Mouse (Mus musculus) lung, postnatal 14 days (tissue): ENCODE data around the gene Mcoln3.

Source experiments
- DNase-seq: peaks from one replicate; pipeline ENCODE4 v3.0.0; 2021

Gene Mcoln3

DNA sequence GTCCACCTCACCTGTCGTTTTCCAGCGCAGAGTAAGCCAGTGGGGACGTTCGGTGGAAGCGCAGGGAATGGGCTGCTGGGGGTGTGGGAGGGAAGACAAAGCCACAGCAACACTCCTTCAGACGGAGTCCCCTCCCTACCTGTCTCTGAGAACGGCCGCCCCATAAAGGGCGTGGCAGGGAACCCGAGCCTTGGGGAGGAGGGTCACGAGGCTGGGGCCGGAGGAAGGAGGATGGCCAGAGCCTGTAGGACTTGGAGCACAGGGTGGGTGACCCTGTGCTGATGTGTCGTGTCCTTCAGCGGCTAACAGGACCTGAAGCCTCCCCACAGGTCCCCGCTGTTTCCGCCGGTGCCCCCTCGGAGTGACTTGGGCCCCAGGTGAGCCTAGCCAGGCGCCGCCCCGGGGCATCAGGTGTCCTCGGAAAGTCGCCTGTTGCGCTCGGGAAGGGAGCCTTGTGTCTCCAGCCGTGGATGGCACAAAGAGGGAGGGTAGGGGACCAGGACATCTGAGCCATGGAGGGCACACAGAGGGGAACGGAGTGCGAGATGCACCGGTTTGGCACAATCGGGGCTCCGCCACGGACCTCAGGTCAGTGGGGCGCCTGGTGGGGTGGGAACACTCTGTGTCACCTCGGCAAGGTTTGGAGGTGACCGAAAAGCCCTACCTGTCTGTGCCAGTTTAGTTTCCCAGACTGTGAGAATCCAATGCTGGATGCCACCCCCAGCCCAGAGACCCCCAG is at the start of gene Mcoln3:
Gene Mcoln3, plus strand, starts transcription at position 193 of the 739 bp plus-strand sequence.
- DNase-seq, result no peak

GRCm38 (mm10) chr3:146069276-146069675 is 48.0 kb upstream of the Mcoln3 start:
- DNase-seq, result no peak

GRCm38 (mm10) chr3:146072780-146073179 is 44.5 kb upstream of the Mcoln3 start:
- no peak for DNase-seq

- no peak for DNase-seq
These were observed 37.0 kb upstream of the Mcoln3 start for GRCm38 (mm10) chr3:146080241-146080640.

- DNase-seq, result no peak
These were observed 26.1 kb upstream of the Mcoln3 start for GRCm38 (mm10) chr3:146090988-146091657.

GRCm38 (mm10) chr3:146095066-146095465 is 22.2 kb upstream of the Mcoln3 start:
- no peak for DNase-seq

DNA sequence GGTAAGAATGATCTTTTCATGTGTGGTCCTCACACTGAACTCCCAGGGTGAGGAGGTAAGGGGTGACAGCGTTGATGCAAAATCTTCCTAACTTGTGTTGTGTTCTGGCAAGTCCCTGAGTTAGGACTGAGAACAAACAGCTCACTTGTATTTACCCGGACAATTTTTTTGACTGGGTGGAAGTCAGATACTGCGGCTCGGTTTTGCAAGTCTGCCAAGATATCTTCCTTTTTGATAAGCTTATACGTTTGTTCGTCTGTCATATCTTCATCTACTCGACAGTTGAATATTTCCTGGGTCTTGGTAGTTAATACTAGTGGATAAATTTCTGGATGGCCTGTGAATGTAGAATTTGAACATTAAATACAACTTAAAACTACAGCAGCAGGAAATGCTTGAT is 20.3 kb upstream of the Mcoln3 start:
- no peak for DNase-seq

GRCm38 (mm10) chr3:146097861-146098260 is 19.4 kb upstream of the Mcoln3 start:
- no peak for DNase-seq

GRCm38 (mm10) chr3:146099925-146100324 is 17.3 kb upstream of the Mcoln3 start:
- no peak for DNase-seq

DNA sequence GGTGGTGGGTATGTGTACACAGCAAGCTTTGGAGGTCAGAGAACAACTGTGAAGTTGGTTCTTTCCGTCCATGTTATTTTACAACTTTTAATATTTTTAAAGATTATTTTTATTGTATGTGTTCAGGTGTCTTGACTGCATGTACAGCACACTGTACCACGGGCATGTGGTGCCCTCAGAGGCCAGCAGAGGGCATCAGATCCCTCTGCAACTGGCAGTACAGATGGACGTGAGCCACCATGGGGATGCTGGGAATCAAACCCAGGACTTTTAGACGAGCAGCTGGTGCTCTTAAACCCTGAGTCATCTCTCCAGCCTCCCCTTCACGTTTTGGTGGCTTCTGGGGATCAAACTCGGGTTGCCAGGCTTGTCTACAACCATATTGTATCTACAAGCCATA is 15.2 kb upstream of the Mcoln3 start:
- DNase-seq, result no peak

- DNase-seq, result no peak
These were observed 10.0 kb upstream of the Mcoln3 start for GRCm38 (mm10) chr3:146107116-146107849.

- DNase-seq, result peak; percentile 57
These were observed 9.2 kb upstream of the Mcoln3 start, which contains the start of gene Wdr63 for GRCm38 (mm10) chr3:146107921-146108571. Wdr63 (minus strand) TSS chr3:146108130.

GRCm38 (mm10) chr3:146108945-146109344 is 8.3 kb upstream of the Mcoln3 start:
- DNase-seq, result no peak

DNA sequence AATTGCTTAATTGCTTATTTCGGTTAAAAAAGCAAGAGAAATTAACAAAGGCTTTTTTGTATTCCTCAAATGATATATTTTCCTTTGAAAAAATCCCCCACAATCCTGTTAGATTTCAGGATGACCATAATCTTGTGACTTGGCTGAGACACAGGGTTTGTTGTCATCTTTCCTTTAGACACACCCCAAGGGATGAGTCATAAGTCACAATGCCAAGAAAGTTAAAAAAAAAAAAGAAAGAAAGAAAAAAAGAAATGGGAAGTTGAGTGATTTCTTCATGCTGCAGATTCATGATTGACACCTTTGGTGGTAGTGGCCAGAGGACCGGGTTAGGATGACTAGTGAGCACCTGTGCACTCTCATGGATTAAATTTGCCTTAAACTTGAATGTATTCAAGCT is 6.9 kb upstream of the Mcoln3 start:
- no peak for DNase-seq

GRCm38 (mm10) chr3:146110916-146111315 is 6.3 kb upstream of the Mcoln3 start:
- DNase-seq, result no peak

- DNase-seq, result no peak
These were observed 777 bp downstream of the Mcoln3 start for GRCm38 (mm10) chr3:146117997-146118457.

DNA sequence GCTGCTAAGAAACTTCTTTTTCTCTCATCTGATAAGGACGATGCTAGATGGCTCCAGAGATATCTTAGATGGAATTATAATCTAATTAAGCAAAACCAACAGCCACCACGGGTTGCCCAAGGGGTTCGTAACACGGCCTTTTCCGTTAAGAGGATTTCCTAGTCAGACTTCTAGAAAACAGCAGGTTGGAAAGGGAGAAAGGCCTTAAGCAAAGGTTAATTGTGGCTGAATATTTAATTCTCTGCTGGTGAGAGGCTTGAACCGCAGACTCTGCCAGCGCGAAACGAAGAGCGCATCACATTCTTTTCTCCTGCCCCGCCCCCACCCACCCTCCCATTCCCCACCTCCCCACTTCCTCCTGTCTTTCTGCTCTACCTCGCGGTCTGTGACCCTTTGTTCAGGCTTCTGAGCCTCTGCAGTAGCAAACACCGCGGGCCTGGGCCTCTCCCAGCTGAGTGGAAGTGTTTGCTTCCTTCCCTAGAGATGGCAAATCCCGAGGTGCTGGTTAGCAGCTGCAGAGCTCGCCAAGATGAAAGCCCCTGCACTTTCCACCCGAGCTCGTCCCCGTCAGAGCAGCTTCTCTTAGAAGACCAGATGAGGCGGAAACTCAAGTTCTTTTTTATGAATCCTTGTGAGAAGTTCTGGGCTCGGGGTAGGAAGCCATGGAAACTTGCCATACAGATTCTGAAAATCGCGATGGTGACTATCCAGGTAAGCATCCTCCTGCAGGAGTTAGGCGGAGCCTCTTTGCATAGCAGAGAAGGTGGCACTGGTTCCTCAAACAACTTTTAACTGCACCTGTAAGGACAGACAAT is 4.3 kb downstream of the Mcoln3 start:
- DNase-seq, result no peak

- no peak for DNase-seq
These were observed 4.8 kb downstream of the Mcoln3 start for GRCm38 (mm10) chr3:146122125-146122420.

- no peak for DNase-seq
These were observed 5.7 kb downstream of the Mcoln3 start for GRCm38 (mm10) chr3:146122807-146123463.

GRCm38 (mm10) chr3:146123464-146123825 is 6.2 kb downstream of the Mcoln3 start:
- DNase-seq, result no peak

- DNase-seq, result no peak
These were observed 10.0 kb downstream of the Mcoln3 start for GRCm38 (mm10) chr3:146127205-146127604.

GRCm38 (mm10) chr3:146134834-146135233 is 17.6 kb downstream of the Mcoln3 start:
- DNase-seq, result no peak
